Mouse (Mus musculus) ES-Bruce4 (cell line): ENCODE results near the gene Vwa8. TPM values are rescaled to one million over a fixed set of nuclear protein-coding genes. Genes with fewer than 3 reads are reported as not detected.

Experiments used
- H3K27ac ChIP-seq: 2 replicates; pipeline ENCODE4 v1.5.1; 2012; ENCODE audit warnings: low read length, inconsistent platforms; ENCODE audit not compliant: insufficient read depth
- H3K27me3 ChIP-seq: 2 replicates; pipeline ENCODE4 v1.6.1; 2012; ENCODE audit warnings: mild to moderate bottlenecking, low read length, inconsistent platforms; ENCODE audit not compliant: control insufficient read depth, poor library complexity, insufficient read depth, severe bottlenecking
- H3K36me3 ChIP-seq: 2 replicates; pipeline ENCODE4 v1.6.1; 2012; ENCODE audit warnings: inconsistent platforms, mild to moderate bottlenecking, low read length, moderate library complexity; ENCODE audit not compliant: control insufficient read depth, poor library complexity, insufficient read depth, severe bottlenecking
- H3K4me1 ChIP-seq: one replicate; pipeline ENCODE4 v1.8.1; 2011; ENCODE audit warnings: low read length; ENCODE audit not compliant: control insufficient read depth, insufficient read depth
- H3K4me3 ChIP-seq: 2 replicates; pipeline ENCODE4 v1.5.1; 2011; ENCODE audit warnings: low read depth, mild to moderate bottlenecking, low read length
- H3K9ac ChIP-seq: 2 replicates; pipeline ENCODE4 v1.6.1; 2012; ENCODE audit warnings: low read depth, mild to moderate bottlenecking, inconsistent platforms; ENCODE audit not compliant: poor library complexity, severe bottlenecking
- H3K9me3 ChIP-seq: replicated peaks from 2 replicates; pipeline ENCODE4 v1.6.1; 2012; ENCODE audit warnings: mild to moderate bottlenecking, low read length, inconsistent platforms; ENCODE audit not compliant: control insufficient read depth, poor library complexity, insufficient read depth, severe bottlenecking
- CTCF ChIP-seq: IDR thresholded peaks from one replicate; pipeline ENCODE4 v1.8.1; 2011; ENCODE audit warnings: low read depth, low read length
- EP300 ChIP-seq: IDR thresholded peaks from 2 replicates; pipeline ENCODE4 v1.6.1; 2011; ENCODE audit warnings: low read depth, low read length; ENCODE audit not compliant: insufficient read depth
- POLR2A ChIP-seq: IDR thresholded peaks from one replicate; pipeline ENCODE4 v1.8.1; 2011; ENCODE audit warnings: low read length; ENCODE audit not compliant: insufficient read depth
- polyA plus RNA-seq: library from polyadenylated mRNA; stranded (reverse); fragments of >200 nt; gene quantifications from 2 replicates; pipeline ENCODE4 v1.2.4, GENCODE M21; 2011; ENCODE audit warnings: low read depth; ENCODE audit not compliant: missing spikeins, insufficient read depth, insufficient read length

Gene Vwa8
- polyA plus RNA-seq, 1 experiment = 13.1 TPM

GRCm38 (mm10) chr14:79031230-79031740, 182.4 kb downstream of the Vwa8 start:
- H3K27ac ChIP-seq = no peak overlapping the region
- no peak for TF ChIP-seq CTCF
- TF ChIP-seq POLR2A = no peak
- TF ChIP-seq EP300 = no peak
- H3K36me3 ChIP-seq = no peaks in the 10 kb centered on the region
- H3K9ac ChIP-seq = no peak overlapping the region
- no peaks in the 10 kb centered on the region for H3K4me1 ChIP-seq
- no peak overlapping the region for H3K4me3 ChIP-seq
- H3K9me3 ChIP-seq = no peaks in the 10 kb centered on the region
- no peaks in the 10 kb centered on the region for H3K27me3 ChIP-seq

DNA sequence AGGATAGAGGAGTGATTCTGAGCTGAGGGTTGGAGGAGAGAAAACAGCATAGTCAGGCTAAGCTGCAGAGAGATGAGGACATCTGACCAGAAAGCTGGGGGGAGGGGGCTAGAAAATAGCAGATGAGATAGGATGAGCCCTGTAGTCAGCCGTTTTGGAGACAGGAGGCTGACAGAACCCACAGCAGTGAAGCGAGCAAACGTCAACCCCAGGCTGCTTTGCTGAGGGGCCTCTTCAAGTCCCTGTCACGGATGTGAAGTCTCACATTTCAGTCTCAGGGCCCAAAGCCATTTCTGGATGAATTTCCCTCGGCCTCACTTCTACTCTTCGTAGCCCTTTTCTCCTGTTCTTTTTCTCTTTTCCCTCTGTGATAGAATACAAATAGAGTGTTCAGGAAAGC, 184.5 kb downstream of the Vwa8 start:
- no peak for TF ChIP-seq CTCF
- no peak for TF ChIP-seq EP300
- TF ChIP-seq POLR2A = no peak
- Histone ChIP-seq H3K36me3 (no peaks in the 10 kb centered on the region), H3K27me3 (no peaks in the 10 kb centered on the region), H3K9ac (no peak overlapping the region), H3K27ac (no peak overlapping the region), H3K4me1 (no peaks in the 10 kb centered on the region), H3K4me3 (no peak overlapping the region), H3K9me3 (no peaks in the 10 kb centered on the region)

DNA sequence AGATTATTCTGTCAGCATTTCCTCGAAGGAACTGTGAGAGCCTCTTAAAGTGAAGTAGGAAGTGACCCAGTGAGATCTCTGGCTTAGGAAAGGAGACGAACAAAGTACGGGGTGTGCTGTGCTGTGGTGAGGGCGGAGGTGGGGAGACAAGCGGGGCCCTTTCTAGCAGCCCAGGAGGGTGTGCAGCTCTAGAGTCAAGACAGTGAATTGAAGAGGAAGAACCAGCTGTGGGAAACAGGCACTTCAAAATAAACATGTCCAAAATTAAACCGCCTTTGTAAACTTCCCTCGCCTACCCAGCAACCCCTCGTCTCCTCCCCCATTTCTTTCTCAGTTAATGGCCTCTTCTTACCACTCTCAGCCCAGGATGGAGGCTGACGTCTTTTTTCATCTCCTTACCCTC, 185.7 kb downstream of the Vwa8 start:
- H3K27me3 ChIP-seq = no peaks in the 10 kb centered on the region
- H3K4me3 ChIP-seq = no peak overlapping the region
- H3K9me3 ChIP-seq = no peaks in the 10 kb centered on the region
- no peaks in the 10 kb centered on the region for H3K36me3 ChIP-seq
- no peak overlapping the region for H3K27ac ChIP-seq
- H3K9ac ChIP-seq = no peak overlapping the region
- TF ChIP-seq CTCF = no peak
- TF ChIP-seq EP300 = no peak
- no peak for TF ChIP-seq POLR2A
- H3K4me1 ChIP-seq = no peaks in the 10 kb centered on the region

DNA sequence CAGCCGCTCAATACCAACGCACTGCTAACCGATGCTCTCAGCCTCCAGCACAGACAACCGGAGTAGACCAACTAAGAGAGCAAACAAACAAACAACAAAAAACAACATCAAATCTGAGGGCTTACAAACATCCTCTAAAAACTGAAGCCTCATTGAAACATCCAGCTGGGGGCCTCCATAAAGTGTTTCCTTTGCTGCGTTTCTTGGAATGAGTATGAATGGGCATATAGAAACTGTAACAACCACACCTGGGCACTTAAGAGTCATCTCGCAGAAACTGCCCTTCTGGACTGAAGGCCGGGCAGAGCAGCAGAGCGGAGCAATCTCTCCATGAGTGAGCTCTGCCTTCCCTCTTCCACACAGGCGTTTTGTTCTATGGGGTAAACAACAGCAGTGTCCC, 186.7 kb downstream of the Vwa8 start:
- no peaks in the 10 kb centered on the region for H3K27me3 ChIP-seq
- no peaks in the 10 kb centered on the region for H3K9me3 ChIP-seq
- H3K4me1 ChIP-seq = no peaks in the 10 kb centered on the region
- no peak overlapping the region for H3K4me3 ChIP-seq
- H3K27ac ChIP-seq = no peak overlapping the region
- no peak overlapping the region for H3K9ac ChIP-seq
- TF ChIP-seq EP300 = no peak
- TF ChIP-seq CTCF = no peak
- no peak for TF ChIP-seq POLR2A
- no peaks in the 10 kb centered on the region for H3K36me3 ChIP-seq

- Histone ChIP-seq H3K27me3 (no peaks in the 10 kb centered on the region), H3K9ac (no peak overlapping the region), H3K9me3 (no peaks in the 10 kb centered on the region), H3K4me1 (no peaks in the 10 kb centered on the region), H3K36me3 (no peaks in the 10 kb centered on the region), H3K27ac (no peak overlapping the region), H3K4me3 (no peak overlapping the region)
- TF ChIP-seq CTCF = no peak
- no peak for TF ChIP-seq POLR2A
- no peak for TF ChIP-seq EP300
Measured at GRCm38 (mm10) chr14:79047186-79047585, 198.3 kb downstream of the Vwa8 start.

DNA sequence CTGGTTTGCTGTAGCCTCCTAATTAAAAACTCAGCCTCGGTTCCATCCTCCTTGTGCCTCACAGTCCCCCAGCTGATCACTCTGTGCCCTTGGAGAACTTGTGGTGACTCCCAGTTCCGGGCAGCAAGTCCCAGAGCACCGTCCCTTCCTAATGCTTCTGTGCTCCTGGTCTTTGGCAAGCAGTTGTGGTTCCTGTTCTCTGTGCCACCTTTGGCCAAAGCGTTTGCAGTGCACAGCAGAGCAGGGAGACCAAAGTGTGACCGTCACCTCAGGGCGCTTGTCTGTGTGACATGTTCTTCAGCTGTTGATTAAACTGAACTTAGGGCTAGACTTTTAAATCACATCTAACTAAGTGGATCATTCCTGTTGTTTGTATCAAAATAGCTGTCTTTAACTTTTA, 199.1 kb downstream of the Vwa8 start:
- Histone ChIP-seq H3K4me1 (no peaks in the 10 kb centered on the region), H3K9me3 (no peaks in the 10 kb centered on the region), H3K27ac (no peak overlapping the region), H3K36me3 (no peaks in the 10 kb centered on the region), H3K4me3 (no peak overlapping the region), H3K27me3 (no peaks in the 10 kb centered on the region), H3K9ac (no peak overlapping the region)
- TF ChIP-seq CTCF (no peak), POLR2A (no peak), EP300 (no peak)

DNA sequence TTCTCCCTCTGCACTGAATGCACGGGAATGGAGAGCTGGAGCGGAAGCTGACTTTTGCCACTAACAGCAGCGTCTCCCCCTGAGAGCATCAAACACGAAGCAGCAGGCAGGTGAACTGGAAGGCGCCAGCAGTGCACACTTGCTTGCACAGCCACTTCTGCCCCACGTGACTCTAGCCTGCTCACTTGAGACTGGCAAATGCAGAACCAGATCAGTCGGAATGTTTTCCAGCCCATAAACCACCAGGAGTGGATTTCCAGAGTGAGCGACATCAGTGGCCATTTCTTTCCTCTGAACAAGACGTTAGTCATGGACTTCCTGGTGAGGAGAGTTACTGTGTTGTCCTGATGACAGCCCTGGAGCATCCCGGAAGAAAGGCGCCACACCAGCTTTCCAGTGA, 200.7 kb downstream of the Vwa8 start:
- no peak for TF ChIP-seq EP300
- TF ChIP-seq CTCF = no peak
- TF ChIP-seq POLR2A = no peak
- Histone ChIP-seq H3K27ac (no peak overlapping the region), H3K9me3 (no peaks in the 10 kb centered on the region), H3K36me3 (no peaks in the 10 kb centered on the region), H3K9ac (no peak overlapping the region), H3K4me1 (no peaks in the 10 kb centered on the region), H3K4me3 (no peak overlapping the region), H3K27me3 (no peaks in the 10 kb centered on the region)
